Mouse (Mus musculus): ENCODE measurements around the gene Ezr. TPM values are rescaled to one million over a fixed set of nuclear protein-coding genes. Genes with fewer than 3 reads are reported as not detected.

The Ezr gene
- total RNA-seq, 2 experiments from 2014 or later = 2.2 to 2.9 TPM

DNA sequence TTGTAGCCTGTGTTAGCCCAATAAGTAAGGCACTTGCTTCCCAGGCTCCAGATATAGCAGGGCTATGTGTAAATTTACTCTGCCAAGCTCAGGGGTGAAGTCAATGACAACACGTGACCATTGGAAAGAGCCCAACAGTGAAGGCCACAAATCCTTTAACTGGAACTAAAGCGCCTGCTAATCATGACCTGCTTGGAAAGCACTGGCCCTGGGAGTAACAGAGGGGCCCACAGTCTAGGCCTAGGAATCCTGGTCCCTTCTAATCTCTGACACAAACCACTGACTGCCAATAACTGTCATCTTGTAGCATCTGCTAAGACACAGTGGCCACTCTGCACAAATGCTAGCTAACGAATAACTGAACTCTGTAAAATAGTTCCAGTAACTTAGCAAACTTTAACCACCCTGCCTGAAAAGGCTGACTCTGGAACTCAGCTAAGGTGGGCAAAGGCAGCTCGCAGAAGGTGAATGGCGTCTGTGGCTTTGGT, 14.2 kb downstream of the Ezr start:
- DNase-seq = no peak

DNA sequence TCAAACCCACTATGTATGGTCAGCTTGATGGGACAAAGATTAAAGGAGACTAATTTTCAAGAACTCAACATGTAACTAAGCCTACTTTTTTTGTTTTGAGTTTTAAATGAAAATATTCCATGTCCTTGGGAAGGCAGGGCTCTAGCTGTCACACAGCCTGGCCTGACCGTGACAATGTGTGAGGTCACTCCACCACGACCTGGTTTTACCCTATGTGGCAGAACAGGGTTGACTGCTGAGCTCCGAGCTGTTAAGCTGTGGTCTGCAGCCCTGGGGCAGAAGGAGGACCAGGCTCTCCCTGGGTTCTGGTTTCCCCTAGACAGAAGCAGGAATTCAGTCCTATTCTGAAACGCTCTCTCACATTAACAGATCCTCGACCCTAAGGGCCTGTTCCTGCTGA, 14.8 kb downstream of the Ezr start:
- no peak for DNase-seq

DNA sequence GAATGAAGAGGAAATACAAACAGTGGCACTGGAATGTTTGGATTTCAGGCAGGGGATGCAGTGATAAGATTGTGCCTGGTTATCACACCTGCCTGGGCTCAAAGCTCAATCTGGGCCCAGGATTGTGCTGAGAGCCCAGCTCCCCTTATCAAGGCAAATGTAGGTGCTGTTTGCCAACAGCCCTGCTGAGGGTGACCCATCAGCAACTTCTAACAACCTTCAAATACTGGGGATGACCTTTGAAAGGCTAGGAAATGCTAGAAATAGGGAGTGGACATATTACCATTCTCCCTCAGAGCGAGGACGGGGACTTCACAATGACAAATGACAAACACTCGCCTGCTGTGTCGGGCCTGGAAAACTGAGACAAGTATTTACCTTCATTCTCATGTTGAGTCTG, 15.8 kb downstream of the Ezr start:
- no peak for DNase-seq

DNA sequence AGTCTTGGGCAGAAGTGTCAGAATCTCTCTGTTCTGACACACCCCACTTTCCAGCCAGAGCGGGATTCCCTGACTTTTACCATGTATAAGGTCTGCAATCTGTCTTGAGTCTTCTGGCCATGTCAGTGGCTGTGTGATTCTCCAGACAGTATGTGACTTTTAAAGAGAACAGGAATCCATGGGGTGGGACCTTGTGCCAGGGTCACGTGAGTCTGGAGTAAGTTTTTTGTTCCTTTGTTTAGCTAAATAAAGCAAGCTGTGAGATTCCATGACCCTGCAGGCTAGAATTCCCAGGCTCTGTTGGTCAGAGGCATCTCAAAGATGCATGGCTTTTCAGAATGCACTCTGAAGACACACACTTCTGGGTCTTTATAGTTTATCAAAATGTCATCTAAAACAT, 16.7 kb downstream of the Ezr start:
- DNase-seq = no peak

DNA sequence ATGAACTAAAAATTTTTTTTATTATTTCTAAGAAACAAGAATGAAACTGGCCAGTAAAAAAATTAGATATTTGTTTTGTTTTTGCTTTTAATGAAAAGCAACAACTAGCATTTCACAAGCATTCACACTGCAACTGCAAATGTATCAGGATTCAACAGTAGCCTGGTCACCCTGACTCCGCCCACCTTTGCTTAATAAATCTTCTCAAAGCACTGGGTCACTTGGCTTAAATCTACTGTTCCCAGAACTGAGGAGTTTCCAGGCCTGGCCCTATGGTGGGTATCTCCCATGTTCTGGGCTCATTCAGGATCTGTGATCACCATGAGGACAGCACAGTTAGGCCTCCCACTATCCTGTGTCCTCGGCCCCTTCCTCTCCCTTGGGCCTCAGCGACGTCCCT, 17.9 kb downstream of the Ezr start:
- DNase-seq = no peak

DNA sequence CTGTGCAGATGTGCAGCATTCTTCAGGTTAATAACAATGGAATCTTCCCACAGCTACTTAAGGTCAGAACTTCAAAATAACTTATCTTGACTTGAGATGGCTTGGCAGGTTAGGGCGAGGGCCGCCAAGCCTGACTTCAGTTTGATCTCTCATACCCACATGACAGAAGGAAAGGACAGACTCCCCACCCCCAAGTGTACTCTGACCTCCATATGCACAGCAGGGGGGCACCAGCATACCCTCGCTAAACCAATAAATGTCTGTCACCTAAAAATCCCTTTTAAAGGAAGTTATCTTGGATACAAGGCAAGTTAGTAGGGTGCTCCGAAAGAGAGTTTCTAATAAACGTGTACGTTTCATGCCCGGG, 18.4 kb downstream of the Ezr start:
- no peak for DNase-seq

DNA sequence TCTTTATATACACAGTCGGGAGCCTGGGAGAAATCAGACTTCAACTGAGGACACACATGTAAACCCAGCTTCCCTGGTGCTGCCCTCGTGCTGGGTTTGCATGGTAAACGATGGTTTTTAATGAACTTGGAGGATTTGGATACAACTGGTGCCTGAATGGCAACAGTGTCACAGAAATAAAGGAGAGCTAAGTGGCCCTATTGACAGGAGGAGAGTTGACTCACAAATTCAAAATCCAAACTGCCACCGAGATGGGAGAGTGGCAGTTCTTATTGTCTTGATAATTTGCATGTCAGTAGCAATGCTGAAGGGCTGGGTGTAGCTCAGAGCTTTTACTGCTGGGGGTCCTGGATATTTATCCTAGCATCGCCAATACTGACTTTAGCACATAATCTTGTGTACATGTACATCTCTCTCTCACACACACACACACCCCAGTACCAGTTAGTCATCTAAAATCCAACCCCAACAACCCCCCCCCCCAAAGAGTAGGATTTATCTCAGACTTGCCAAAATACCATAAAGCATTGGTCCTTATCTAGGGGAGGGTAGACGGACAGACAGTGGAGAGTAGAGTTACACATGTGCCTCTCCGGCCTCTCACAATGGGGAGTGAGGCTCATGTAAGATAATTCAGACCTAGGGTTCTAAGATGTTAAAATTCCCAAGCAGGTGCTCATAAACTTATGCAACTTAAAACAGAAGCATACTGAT, 18.9 kb downstream of the Ezr start:
- DNase-seq = no peak

DNA sequence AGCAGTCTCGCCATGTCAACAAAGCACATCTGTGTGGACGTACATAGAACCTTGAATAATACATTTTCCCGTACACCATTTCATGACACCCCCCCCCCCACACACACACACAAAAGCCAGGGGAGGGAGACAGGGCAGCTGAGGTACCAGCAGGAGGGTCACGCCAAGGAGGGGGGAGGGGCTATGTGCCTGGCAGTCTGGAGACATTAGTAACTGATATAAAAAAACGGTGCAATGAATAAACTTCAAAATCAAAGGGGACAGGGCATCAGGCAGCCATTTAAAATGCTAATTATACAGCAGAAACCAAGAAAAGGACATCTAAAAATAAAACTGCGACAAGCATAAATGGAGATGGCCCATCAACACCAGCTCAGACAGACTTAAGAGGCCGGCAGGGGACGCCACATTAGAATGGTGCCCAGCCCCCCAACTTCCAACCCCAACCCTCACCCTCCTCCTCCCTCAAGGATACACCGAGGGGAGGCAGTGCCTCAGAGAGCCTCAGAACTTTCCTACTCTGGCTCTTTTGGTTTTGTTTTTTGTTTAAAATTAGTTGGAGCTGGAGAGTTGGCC, 22.8 kb downstream of the Ezr start:
- no peak for DNase-seq

DNA sequence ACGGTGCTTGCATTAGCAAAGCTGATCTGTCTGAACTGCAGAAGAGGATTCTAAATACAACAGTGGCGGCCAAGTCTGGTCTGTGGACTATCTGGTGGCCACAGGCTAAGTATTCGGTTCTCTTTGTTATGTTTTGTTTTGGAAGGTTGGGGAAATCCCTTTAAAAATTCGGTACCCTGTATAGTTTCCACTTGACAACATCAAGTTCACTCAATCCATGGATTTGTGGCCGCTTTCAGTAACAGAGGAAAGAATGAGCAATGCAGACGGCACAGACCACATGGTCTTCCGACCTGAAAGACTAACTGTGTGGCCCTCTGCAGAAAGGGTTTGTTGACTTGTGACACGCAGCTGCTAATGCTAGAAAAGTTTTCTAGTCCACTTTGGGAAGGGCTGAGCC, 23.7 kb downstream of the Ezr start:
- no peak for DNase-seq

DNA sequence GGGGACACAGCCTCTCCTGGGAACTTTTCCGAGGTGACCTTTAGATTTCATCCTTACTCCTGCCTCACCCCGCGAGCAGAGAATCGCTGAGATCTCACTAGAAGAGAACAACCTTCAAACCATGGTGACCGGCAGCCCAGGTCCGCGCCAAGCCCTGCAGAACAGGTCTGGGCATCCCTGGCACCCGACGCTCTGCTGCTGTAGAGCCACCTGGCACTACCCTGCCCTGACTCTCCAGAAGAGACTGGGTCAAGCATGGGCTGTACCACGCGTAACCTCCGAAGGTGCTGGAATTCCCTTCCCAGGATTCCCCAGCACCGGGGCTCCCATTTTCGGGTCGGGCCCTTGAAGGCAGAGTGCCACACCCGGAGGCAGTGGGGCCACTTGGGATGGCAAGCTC, 24.7 kb downstream of the Ezr start:
- no peak for DNase-seq

DNA sequence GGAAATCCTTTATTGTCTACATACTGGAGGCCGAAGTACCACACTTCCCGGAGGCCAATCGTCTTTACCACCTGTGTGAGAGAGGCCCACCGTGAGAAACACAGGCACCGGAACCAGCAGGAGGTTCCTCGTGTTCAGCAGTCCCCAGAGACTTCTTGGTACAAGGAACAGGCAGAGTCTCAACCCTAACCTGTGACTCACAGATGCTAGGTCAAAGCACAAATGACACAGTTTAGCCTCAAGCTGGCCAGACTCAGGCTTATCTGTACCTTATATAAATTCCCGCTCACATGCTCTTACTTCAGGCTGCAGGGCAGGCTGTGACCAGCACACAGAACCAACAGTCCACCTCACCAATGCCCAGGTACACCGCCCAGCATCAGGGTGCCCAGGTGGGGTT, 26.7 kb downstream of the Ezr start:
- no peak for DNase-seq

DNA sequence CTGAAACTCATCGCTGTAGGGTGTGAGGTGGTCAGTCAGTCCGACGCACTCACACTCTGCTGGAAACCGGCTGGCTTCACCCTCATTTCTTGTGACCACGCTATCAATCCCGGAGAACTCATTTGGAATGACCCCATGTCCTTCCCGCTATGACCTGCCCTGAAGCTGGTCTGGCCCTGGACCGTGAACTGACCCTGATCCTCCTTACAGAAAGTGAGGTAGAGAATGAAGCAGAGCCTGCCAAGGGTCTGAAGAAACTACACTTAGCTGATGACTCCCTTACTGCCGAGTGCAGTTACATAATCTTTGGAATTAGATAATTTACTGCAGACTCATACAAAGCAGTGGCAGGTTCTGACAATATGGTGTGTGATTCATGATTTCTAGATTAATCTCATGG, 27.4 kb downstream of the Ezr start:
- DNase-seq = no peak

DNA sequence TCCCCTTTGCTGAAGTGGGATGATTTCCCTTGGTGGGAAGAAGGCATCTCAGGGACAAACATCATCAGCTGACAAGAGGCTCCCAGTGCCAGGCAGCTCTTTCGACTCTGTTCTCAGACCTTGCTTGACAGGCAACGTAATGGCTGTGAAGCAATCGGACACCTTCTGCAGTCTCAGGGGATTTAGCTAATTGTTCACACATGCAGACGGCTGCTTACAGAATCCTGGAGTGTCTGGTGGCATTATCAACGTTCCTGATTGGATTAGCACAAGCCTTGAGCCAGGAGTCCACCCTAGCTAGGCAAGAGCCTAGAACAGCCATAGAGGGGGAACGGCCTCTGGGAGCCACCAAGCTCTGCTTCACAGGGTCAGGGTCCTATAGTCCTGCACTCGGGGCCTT, 30.2 kb downstream of the Ezr start:
- DNase-seq = no peak

DNA sequence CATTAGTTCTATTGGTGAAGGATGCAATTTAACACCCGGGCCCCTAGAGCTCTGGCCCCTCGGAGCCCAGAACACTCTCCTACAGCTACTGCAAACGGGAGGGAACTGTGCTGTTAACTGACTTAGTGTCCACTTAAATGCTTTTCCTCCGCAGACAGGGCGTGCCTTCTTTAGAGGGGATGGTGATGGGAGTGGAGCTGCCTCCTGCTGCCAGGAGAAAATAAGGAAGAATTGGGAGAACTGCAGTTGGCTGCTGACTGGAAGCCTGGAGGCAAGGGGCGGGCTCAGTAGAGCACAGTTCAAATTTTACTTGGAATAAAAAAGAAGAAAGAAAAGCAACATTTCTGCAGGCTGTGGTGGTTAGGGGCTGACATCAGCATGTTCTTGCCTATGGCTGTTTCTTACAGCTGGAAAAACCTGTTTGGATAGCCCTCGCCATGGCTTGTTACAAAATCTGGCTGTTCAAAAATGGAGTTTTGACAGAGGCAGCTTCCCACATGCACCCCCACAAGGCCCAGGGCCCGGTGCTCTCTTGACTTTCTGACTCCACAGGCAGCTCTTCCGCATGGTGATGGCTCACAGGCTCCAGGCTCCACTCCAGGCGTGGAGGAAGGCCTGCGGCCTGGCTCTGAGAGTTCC, 31.2 kb downstream of the Ezr start:
- DNase-seq = no peak

DNA sequence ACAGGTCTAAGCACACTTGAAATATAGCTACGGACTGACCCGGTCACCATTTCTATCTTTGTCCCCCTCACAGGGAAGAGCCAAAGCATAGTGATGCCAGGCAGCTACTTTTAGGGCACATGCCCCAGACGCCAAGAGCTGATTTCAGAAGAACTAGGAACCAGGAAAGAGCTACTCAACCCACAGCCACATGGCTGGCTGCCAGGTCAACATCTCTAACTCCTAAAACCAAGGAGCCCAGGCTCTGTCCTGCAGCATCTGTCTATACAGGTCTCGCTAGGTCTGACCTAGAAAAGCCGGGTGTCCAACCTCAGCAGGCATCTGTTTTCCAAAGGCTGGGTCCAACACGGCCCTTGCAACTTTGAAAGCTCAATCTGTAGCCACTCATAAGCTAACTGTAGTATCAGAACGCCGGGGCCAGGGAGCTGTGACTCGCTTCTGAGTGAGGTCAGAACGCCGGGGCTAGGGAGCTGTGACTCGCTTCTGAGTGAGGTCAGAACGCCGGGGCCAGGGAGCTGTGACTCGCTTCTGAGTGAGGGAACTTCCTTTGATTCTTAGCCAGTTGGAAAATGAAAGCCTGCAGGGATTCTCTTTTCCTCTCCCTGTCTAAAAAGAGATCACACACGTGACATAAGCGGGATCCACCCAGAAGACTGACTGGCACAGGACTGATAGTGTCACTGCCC, 33.7 kb downstream of the Ezr start:
- DNase-seq = no peak

DNA sequence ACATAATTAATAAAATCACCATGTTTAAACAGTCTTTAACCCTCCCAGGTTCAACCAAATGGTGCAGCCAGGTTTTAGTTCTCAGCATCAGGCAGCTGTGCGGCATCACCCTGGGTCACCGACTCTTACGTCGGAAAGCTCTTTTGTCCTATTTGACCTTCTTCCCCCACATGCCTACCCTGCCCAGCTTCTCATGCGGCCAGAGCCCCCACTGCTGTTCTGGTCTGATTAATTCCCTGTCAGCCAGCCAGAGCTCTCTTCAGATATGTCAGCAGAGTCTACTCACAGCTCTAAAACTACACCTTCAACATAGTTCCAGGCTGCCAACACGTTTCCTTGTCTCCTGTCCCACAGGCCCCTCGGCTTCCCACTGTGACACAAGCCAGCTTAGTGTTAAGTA, 35.1 kb downstream of the Ezr start:
- no peak for DNase-seq

DNA sequence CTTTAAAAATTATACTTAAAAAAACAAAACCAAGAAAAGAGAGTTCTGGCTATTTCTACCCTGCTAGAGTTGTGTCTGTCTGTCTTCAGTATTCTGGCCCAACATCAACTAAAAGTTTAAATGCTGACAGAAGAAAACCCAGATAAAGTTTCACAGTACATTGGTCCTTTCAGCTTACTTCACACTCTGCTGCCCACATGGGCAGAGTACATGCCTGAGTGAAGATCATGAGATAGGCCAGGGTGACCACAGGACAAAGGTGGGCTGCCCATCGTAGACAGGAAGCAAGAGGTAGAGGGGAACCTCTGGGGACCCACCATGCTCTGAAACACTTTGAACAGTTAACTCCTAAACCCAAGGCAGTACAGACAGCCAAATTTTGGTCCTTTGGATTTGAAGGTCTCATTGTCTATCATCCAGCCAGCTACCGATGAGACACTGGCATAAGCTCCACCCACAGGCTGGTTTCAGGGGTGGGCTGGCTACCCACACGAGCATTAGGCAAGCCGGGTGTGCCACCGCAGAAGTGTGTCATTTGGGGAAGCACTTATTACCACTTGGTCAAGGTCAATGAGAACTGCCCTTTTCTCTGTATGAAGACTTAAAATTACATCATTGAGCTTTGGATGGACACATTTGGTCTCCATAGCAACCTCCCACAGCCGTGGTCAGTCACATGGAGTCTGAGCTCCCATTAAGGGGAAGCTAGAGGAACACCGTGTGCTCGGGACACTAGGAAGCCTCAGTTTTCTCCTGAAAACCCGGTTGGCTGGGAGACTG, 35.9 kb downstream of the Ezr start:
- DNase-seq = no peak

DNA sequence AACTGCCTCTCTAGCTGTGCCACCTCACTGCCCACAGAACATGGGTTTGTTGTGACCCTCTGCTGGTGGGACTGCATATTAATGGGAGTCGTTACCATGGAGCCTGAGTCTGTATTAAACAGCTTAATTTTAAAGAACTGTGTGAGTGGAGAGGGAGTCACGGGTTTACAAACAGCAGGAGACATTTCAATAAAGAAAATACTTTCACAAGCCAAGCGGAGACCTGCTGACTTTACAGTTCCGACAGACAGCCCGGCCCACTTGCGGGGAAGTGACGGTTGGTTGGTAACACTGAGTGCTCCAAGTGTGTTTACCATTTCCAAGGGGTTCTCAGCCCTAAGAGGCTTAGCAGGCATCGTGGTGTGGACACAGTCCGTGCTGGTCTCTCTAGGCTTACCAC, 36.6 kb downstream of the Ezr start:
- no peak for DNase-seq

DNA sequence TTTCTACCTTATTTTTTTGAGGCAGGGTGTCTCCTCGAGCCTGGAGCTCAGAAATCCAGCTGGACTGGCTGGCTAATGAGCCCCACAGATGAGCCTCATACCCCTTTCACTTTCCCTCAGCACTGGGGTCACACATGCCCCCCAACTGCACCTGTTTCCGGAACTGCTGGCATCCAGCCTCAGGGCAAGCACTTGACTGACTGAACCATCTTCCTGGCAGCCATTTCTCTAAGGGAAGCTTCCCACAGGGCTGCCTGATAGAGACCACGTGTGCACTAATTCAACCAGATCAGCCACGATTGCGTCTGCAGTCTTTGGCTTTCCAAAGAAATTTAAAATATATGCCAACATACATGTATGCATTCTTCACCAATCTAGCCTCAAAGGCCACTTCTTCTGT, 37.1 kb downstream of the Ezr start:
- no peak for DNase-seq

DNA sequence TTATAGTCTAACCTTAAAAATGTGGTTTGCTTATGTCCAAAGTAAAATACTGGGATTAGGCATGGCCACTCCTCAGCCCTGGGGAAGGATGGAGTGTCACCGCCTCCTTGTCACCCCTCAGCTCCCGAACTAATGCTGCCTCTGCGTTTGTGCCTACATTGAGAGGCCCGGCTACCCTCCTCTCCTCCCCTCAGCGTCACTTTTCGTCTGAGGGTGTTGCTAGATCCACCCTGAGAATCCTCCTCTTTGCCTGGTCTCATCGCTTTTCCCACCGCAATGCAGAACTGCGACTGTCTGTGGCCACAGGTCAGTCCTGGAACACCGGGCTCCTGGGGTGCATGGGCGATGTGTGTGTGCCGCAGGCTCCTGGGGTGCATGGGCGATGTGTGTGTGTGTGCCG, 37.7 kb downstream of the Ezr start:
- DNase-seq = no peak

DNA sequence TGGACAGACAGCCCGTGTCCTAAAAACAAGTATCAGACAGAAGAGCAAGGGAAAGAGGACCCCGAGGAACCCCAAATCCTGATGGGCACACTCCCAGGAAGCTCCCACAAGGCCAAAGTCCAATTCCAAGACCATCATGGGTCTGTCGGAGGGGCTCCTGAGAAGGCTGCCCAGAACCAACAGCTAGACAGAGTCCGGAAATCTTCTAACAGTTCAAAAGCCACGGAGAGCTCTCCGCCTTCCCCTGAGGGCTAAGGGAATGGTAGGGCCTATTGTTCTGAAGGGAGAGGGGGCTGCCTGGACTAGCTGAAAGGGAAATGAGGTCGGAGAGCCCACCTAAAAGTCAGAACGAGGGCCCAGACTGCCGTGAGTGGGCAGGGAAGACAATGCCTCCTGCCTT, 38.2 kb downstream of the Ezr start:
- DNase-seq = no peak

DNA sequence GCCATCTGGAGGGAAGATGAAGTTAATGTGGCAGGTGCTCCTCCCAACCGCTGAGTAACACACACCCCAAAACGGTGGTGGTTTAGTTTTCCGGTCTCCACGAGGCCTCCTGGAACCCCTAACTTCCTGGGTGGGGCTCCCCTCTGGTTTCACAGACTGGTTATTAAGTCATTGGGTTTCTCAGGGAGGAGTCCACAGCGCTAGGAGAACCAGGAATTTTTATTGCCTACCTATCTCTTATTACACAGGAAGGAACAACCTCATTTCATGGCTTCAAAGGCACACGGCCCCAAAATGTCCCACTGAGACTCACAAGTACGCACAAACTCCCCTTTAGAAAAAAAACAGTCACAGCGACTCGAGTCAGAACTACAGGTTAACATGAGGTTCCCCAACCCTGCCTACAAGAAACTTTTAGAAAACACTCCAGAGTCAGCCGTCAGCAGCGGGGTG, 38.8 kb downstream of the Ezr start:
- DNase-seq = no peak

All from gastrocnemius, postnatal 25 days (tissue).